Mouse (Mus musculus) CH12.LX (cell line): ENCODE measurements around the gene Pde4b. TPM values are rescaled to one million over a fixed set of nuclear protein-coding genes. Genes with fewer than 3 reads are reported as not detected.

Experiments used
- DNase-seq: peaks from one replicate; pipeline ENCODE4 v3.0.0-alpha.2; 2013; ENCODE audit errors: extremely low read depth
- H3K27ac ChIP-seq: 2 replicates; pipeline ENCODE4 v1.5.1; 2012; ENCODE audit warnings: low read depth, mild to moderate bottlenecking, control low read depth, moderate library complexity; ENCODE audit not compliant: insufficient read depth
- H3K27me3 ChIP-seq: replicated peaks from 2 replicates; pipeline ENCODE3; 2012; ENCODE audit warnings: inconsistent platforms
- H3K36me3 ChIP-seq, 2 experiments: replicated peaks in 1 of 2; 2 replicates each; pipeline versions ENCODE3 to v1.6.1; 2012; ENCODE audit warnings: inconsistent platforms in 1 of 2, low read length in 1 of 2, mild to moderate bottlenecking in 1 of 2, mixed read lengths in 1 of 2, moderate library complexity in 1 of 2; ENCODE audit not compliant: control insufficient read depth in 1 of 2, insufficient read depth in 1 of 2
- H3K4me1 ChIP-seq, 2 experiments: 2 replicates each; pipeline ENCODE4 v1.6.1; 2012; ENCODE audit warnings: inconsistent platforms in 1 of 2, moderate library complexity in 1 of 2; ENCODE audit not compliant: insufficient read depth in 2 of 2, control insufficient read depth in 1 of 2
- H3K4me2 ChIP-seq: 2 replicates; pipeline ENCODE4 v1.6.1; 2012; ENCODE audit warnings: low read depth, mild to moderate bottlenecking, control low read depth; ENCODE audit not compliant: poor library complexity, insufficient read depth, severe bottlenecking
- H3K4me3 ChIP-seq, 3 experiments: fragments of 150-350 bp in 1 of 3; sonication (generic) in 1 of 3; replicated peaks in 1 of 3; 2 replicates each; pipeline versions ENCODE3 to v1.5.1; 2011 to 2012; ENCODE audit warnings: low read depth in 2 of 3, low read length in 2 of 3, mild to moderate bottlenecking in 2 of 3, moderate library complexity in 2 of 3, control low read depth in 1 of 3, improper control_type of control experiment in 1 of 3, inconsistent platforms in 1 of 3, mixed read lengths in 1 of 3; ENCODE audit not compliant: poor library complexity in 1 of 3
- H3K79me2 ChIP-seq: replicated peaks from 2 replicates; pipeline ENCODE4 v1.6.1; 2012; ENCODE audit warnings: mild to moderate bottlenecking, moderate library complexity; ENCODE audit not compliant: control insufficient read depth, poor library complexity, insufficient read depth, severe bottlenecking; ENCODE audit errors: extremely low read depth
- H3K9ac ChIP-seq: 2 replicates; pipeline ENCODE4 v1.6.1; 2012; ENCODE audit warnings: low read depth, mild to moderate bottlenecking, control low read depth, moderate library complexity; ENCODE audit not compliant: insufficient read depth
- H3K9me3 ChIP-seq: replicated peaks from 2 replicates; pipeline ENCODE3; 2012; ENCODE audit warnings: low read length, inconsistent platforms, mixed read lengths
- BHLHE40 ChIP-seq: IDR thresholded peaks from 2 replicates; pipeline ENCODE4 v1.6.1; 2011; ENCODE audit warnings: mild to moderate bottlenecking, low read depth, low read length, improper control_type of control experiment
- CHD1 ChIP-seq: IDR thresholded peaks from 2 replicates; pipeline ENCODE4 v1.6.1; 2012; ENCODE audit warnings: low read depth, low read length, improper control_type of control experiment, inconsistent platforms
- CHD2 ChIP-seq: IDR thresholded peaks from 2 replicates; pipeline ENCODE4 v1.6.1; 2011; ENCODE audit warnings: low read length, improper control_type of control experiment
- CTCF ChIP-seq, 2 experiments: IDR thresholded peaks in 1 of 2; conservative IDR thresholded peaks in 1 of 2; 2 replicates each; pipeline ENCODE4 v1.5.1; 2011 to 2012; ENCODE audit warnings: low read depth in 2 of 2, low read length in 2 of 2, improper control_type of control experiment in 1 of 2, inconsistent platforms in 1 of 2, mild to moderate bottlenecking in 1 of 2, moderate library complexity in 1 of 2
- E2F4 ChIP-seq: IDR thresholded peaks from 2 replicates; pipeline ENCODE4 v1.6.1; 2011; ENCODE audit warnings: low read depth, low read length, improper control_type of control experiment; ENCODE audit not compliant: insufficient replicate concordance
- ELF1 ChIP-seq: IDR thresholded peaks from 2 replicates; pipeline ENCODE4 v1.6.1; 2014; ENCODE audit warnings: low read depth, mild to moderate bottlenecking, inconsistent platforms, low read length, improper control_type of control experiment
- EP300 ChIP-seq: IDR thresholded peaks from 2 replicates; pipeline ENCODE4 v1.6.1; 2011; ENCODE audit warnings: low read length, improper control_type of control experiment
- ETS1 ChIP-seq: conservative IDR thresholded peaks from 2 replicates; pipeline ENCODE4 v1.6.1; 2012; ENCODE audit warnings: low read depth, mild to moderate bottlenecking, inconsistent platforms, low read length, improper control_type of control experiment, moderate library complexity
- GABPA ChIP-seq: IDR thresholded peaks from 2 replicates; pipeline ENCODE4 v1.6.1; 2012; ENCODE audit warnings: low read depth, low read length, improper control_type of control experiment, inconsistent platforms; ENCODE audit not compliant: insufficient replicate concordance
- IRF4 ChIP-seq: IDR thresholded peaks from 2 replicates; pipeline ENCODE4 v1.6.1; 2014; ENCODE audit warnings: low read depth, mild to moderate bottlenecking, inconsistent platforms, low read length, improper control_type of control experiment
- JUN ChIP-seq: IDR thresholded peaks from 2 replicates; pipeline ENCODE4 v1.6.1; 2011; ENCODE audit warnings: low read depth, mild to moderate bottlenecking, low read length, improper control_type of control experiment, moderate library complexity; ENCODE audit not compliant: insufficient read depth
- JUND ChIP-seq: conservative IDR thresholded peaks from 2 replicates; pipeline ENCODE4 v1.6.1; 2011; ENCODE audit warnings: low read depth, low read length, improper control_type of control experiment
- MAX ChIP-seq: IDR thresholded peaks from 2 replicates; pipeline ENCODE4 v1.6.1; 2011; ENCODE audit warnings: low read length, improper control_type of control experiment
- MAZ ChIP-seq: IDR thresholded peaks from 2 replicates; pipeline ENCODE4 v1.6.1; 2012; ENCODE audit warnings: low read depth, mild to moderate bottlenecking, inconsistent platforms, low read length, improper control_type of control experiment, moderate library complexity
- MEF2A ChIP-seq: IDR thresholded peaks from 2 replicates; pipeline ENCODE4 v1.6.1; 2014; ENCODE audit warnings: low read depth, mild to moderate bottlenecking, inconsistent platforms, low read length, improper control_type of control experiment, borderline replicate concordance
- MXI1 ChIP-seq: IDR thresholded peaks from 2 replicates; pipeline ENCODE4 v1.6.1; 2011; ENCODE audit warnings: mild to moderate bottlenecking, low read depth, low read length, improper control_type of control experiment
- MYC ChIP-seq: IDR thresholded peaks from 2 replicates; pipeline ENCODE4 v1.6.1; 2011; ENCODE audit warnings: low read depth, mild to moderate bottlenecking, improper control_type of control experiment, low read length
- NELFE ChIP-seq: IDR thresholded peaks from 2 replicates; pipeline ENCODE4 v1.6.1; 2011; ENCODE audit warnings: low read depth, low read length, improper control_type of control experiment
- NRF1 ChIP-seq: IDR thresholded peaks from 2 replicates; pipeline ENCODE4 v1.6.1; 2014; ENCODE audit warnings: low read depth, mild to moderate bottlenecking, inconsistent platforms, low read length, improper control_type of control experiment, moderate library complexity
- PAX5 ChIP-seq: IDR thresholded peaks from 2 replicates; pipeline ENCODE4 v1.6.1; 2012; ENCODE audit warnings: low read length, inconsistent platforms, mixed read lengths
- POLR2A ChIP-seq: IDR thresholded peaks from 2 replicates; pipeline ENCODE4 v1.6.1; 2011; ENCODE audit warnings: low read depth, mild to moderate bottlenecking, improper control_type of control experiment, low read length
- POLR2AphosphoS2 ChIP-seq: IDR thresholded peaks from 2 replicates; pipeline ENCODE4 v1.6.1; 2011; ENCODE audit warnings: low read depth, low read length, improper control_type of control experiment
- SIN3A ChIP-seq: IDR thresholded peaks from 2 replicates; pipeline ENCODE4 v1.6.1; 2012; ENCODE audit warnings: low read length, improper control_type of control experiment, inconsistent platforms
- SMC3 ChIP-seq: IDR thresholded peaks from 2 replicates; pipeline ENCODE4 v1.6.1; 2011; ENCODE audit warnings: low read depth, low read length, improper control_type of control experiment
- TBP ChIP-seq: conservative IDR thresholded peaks from 2 replicates; pipeline ENCODE4 v1.6.1; 2011; ENCODE audit warnings: low read depth, low read length, improper control_type of control experiment
- TCF12 ChIP-seq: IDR thresholded peaks from 2 replicates; pipeline ENCODE4 v1.6.1; 2014; ENCODE audit warnings: low read depth, mild to moderate bottlenecking, inconsistent platforms, low read length, improper control_type of control experiment
- UBTF ChIP-seq: IDR thresholded peaks from 2 replicates; pipeline ENCODE4 v1.6.1; 2012; ENCODE audit warnings: low read depth, mild to moderate bottlenecking, inconsistent platforms, low read length, improper control_type of control experiment, moderate library complexity
- USF1 ChIP-seq: IDR thresholded peaks from 2 replicates; pipeline ENCODE4 v1.6.1; 2014; ENCODE audit warnings: low read depth, mild to moderate bottlenecking, inconsistent platforms, low read length, improper control_type of control experiment
- USF2 ChIP-seq: conservative IDR thresholded peaks from 2 replicates; pipeline ENCODE4 v1.6.1; 2011; ENCODE audit warnings: low read depth, low read length, improper control_type of control experiment
- ZC3H11A ChIP-seq: IDR thresholded peaks from 2 replicates; pipeline ENCODE4 v1.6.1; 2012; ENCODE audit warnings: low read depth, mild to moderate bottlenecking, inconsistent platforms, low read length, improper control_type of control experiment
- ZMIZ1 ChIP-seq: IDR thresholded peaks from 2 replicates; pipeline ENCODE4 v1.6.1; 2012; ENCODE audit warnings: low read depth, mild to moderate bottlenecking, inconsistent platforms, low read length, improper control_type of control experiment
- ZNF384 ChIP-seq: IDR thresholded peaks from 2 replicates; pipeline ENCODE4 v1.6.1; 2012; ENCODE audit warnings: low read depth, low read length, improper control_type of control experiment, inconsistent platforms
- dilution Hi-C: fragments of 300-500 bp; cut with MboI; formaldehyde crosslinking; loops from 2 replicates; pipeline ENCODE4 v1.14.3; 2020; ENCODE audit warnings: low sequenced_read_pairs; ENCODE audit not compliant: extremely low pct_unique_long_range_greater_than_20kb, extremely low pct_ligation_motif_present
- in situ Hi-C: fragments of 300-500 bp; cut with MboI; formaldehyde crosslinking; loops from 3 replicates; pipeline ENCODE4 v1.14.3; 2019; ENCODE audit warnings: low sequenced_read_pairs, low pct_ligation_motif_present, low pct_unique_long_range_greater_than_20kb, mixed read lengths
- polyA plus RNA-seq: library from polyadenylated mRNA; unstranded; fragments of >175 nt; gene quantifications from 2 replicates; pipeline ENCODE4 v1.2.1, GENCODE M21; 2012; ENCODE audit warnings: low read depth; ENCODE audit not compliant: insufficient read length
- total RNA-seq, 2 experiments: library from RNA; depleted of rRNA; stranded (reverse); fragments of 300-350 nt in 1 of 2; fragments of >200 nt in 1 of 2; gene quantifications; 2 replicates each; pipeline ENCODE4 v1.2.3; 2012 to 2014

Gene Pde4b
- total and polyA plus RNA-seq, 3 experiments, result 9.6 to 24.2 (median 21.8) TPM

- in situ Hi-C loops, result no loop called here
- dilution Hi-C loops, result no loop called here
- no peak overlapping the region for H3K9ac ChIP-seq
- H3K79me2 ChIP-seq, result no peaks in the 10 kb centered on the region
- no peak for TF ChIP-seq ETS1
- no peak for TF ChIP-seq NRF1
- no peak for TF ChIP-seq JUND
- no peak for TF ChIP-seq PAX5
- no peak for TF ChIP-seq TCF12
- no peak for TF ChIP-seq E2F4
- no peak for TF ChIP-seq MAX
- TF ChIP-seq CTCF (conservative IDR thresholded peaks at IDR 0.05 in 1 of 2, IDR thresholded peaks at IDR 0.05 in 1 of 2; ENCODE audit: low read depth in 2 of 2, low read length in 2 of 2), result no peak
- TF ChIP-seq POLR2A, result no peak
- no peak for TF ChIP-seq USF2
- TF ChIP-seq CHD1, result no peak
- no peak overlapping the region for H3K4me3 ChIP-seq
- H3K4me1 ChIP-seq, result peaks cover 2 to 16% of the 10 kb centered on the region in 2 experiments; a peak in 3 of 4 replicates
- H3K36me3 ChIP-seq, result no peaks in the 10 kb centered on the region
- H3K27me3 ChIP-seq, result no peaks in the 10 kb centered on the region
- no peak overlapping the region for H3K4me2 ChIP-seq
- no peaks in the 10 kb centered on the region for H3K9me3 ChIP-seq
- DNase-seq, result no peak
- H3K27ac ChIP-seq, result no peak overlapping the region
These were observed 473.4 kb downstream of the Pde4b start for GRCm38 (mm10) chr4:102560676-102561280.

GRCm38 (mm10) chr4:102563273-102563855, 476.0 kb downstream of the Pde4b start:
- dilution Hi-C loops, result no loop called here
- TF ChIP-seq ZNF384 (no peak), NELFE (no peak), MEF2A (no peak), MAZ (no peak), ELF1 (no peak), CHD2 (no peak), ZC3H11A (no peak), TBP (no peak), UBTF (no peak), E2F4 (no peak), GABPA (no peak), POLR2A (no peak), MYC (no peak), ZMIZ1 (no peak), POLR2AphosphoS2 (no peak), EP300 (peak; percentile 53), NRF1 (no peak), ETS1 (peak; percentile 82), SIN3A (no peak), SMC3 (no peak), IRF4 (no peak), JUN (peak; percentile 74), BHLHE40 (no peak), MXI1 (no peak), JUND (peak; percentile 76), USF1 (no peak), MAX (no peak)
- H3K9me3 ChIP-seq, result no peaks in the 10 kb centered on the region
- peaks cover 6 to 38% of the 10 kb centered on the region in 2 experiments; a peak in 3 of 4 replicates for H3K4me1 ChIP-seq
- no peak for DNase-seq
- no peak overlapping the region for H3K4me3 ChIP-seq
- H3K27ac ChIP-seq, result no peak overlapping the region
- no peaks in the 10 kb centered on the region for H3K27me3 ChIP-seq
- peak overlapping the region; percentile 40 for H3K4me2 ChIP-seq
- no peak overlapping the region for H3K9ac ChIP-seq
- no peaks in the 10 kb centered on the region for H3K79me2 ChIP-seq
- H3K36me3 ChIP-seq, result no peaks in the 10 kb centered on the region
- in situ Hi-C loops, result no loop called here
